Mouse (Mus musculus) lung, postnatal 25 days (tissue): ENCODE measurements around the gene Nek9.
A peak's percentile ranks its signal among the peaks of the same experiment; 100 is the strongest.

Experiments used
- DNase-seq: peaks from one replicate; pipeline ENCODE4 v3.0.0; 2022; ENCODE audit warnings: low spot score

Nek9 gene

GRCm38 (mm10) chr12:85339243-85339729 is at the start of gene Nek9:
Gene Nek9 (minus strand): TSS chr12:85339362.
- peak; percentile 93 for DNase-seq

- no peak for DNase-seq
Measured at GRCm38 (mm10) chr12:85385995-85386375, 46.8 kb upstream of the Nek9 start.

GRCm38 (mm10) chr12:85385329-85385994 is 46.3 kb upstream of the Nek9 start:
- no peak for DNase-seq

- DNase-seq = no peak
Measured at GRCm38 (mm10) chr12:85382761-85383680, 43.9 kb upstream of the Nek9 start.

- peak; percentile 66 for DNase-seq
Measured at GRCm38 (mm10) chr12:85381570-85381969, 42.4 kb upstream of the Nek9 start.

GRCm38 (mm10) chr12:85380942-85381341 is 41.8 kb upstream of the Nek9 start:
- DNase-seq = no peak

GRCm38 (mm10) chr12:85380308-85380707 is 41.1 kb upstream of the Nek9 start:
- no peak for DNase-seq

GRCm38 (mm10) chr12:85378271-85378670 is 39.1 kb upstream of the Nek9 start:
- DNase-seq = no peak

GRCm38 (mm10) chr12:85374561-85375272 is 35.6 kb upstream of the Nek9 start, which contains the start of gene Tmed10:
Gene Tmed10 (minus strand): TSS chr12:85374847.
- peak; percentile 95 for DNase-seq

GRCm38 (mm10) chr12:85373591-85374560 is 34.7 kb upstream of the Nek9 start:
- peak; percentile 66 for DNase-seq

- DNase-seq = no peak
Measured at GRCm38 (mm10) chr12:85372068-85372665, 33.0 kb upstream of the Nek9 start.

GRCm38 (mm10) chr12:85368441-85369063 is 29.4 kb upstream of the Nek9 start:
- no peak for DNase-seq

- DNase-seq = no peak
Measured at GRCm38 (mm10) chr12:85366271-85366670, 27.1 kb upstream of the Nek9 start.

- DNase-seq = no peak
Measured at GRCm38 (mm10) chr12:85362510-85362909, 23.3 kb upstream of the Nek9 start.

- no peak for DNase-seq
Measured at GRCm38 (mm10) chr12:85361580-85361979, 22.4 kb upstream of the Nek9 start.

- no peak for DNase-seq
Measured at GRCm38 (mm10) chr12:85361165-85361564, 22.0 kb upstream of the Nek9 start.

GRCm38 (mm10) chr12:85354061-85354460 is 14.9 kb upstream of the Nek9 start:
- no peak for DNase-seq

GRCm38 (mm10) chr12:85350407-85351232 is 11.5 kb upstream of the Nek9 start:
- no peak for DNase-seq

GRCm38 (mm10) chr12:85348338-85348737 is 9.2 kb upstream of the Nek9 start:
- peak; percentile 54 for DNase-seq
